Mouse (Mus musculus): ENCODE measurements around the gene Cyfip1. TPM values are rescaled to one million over a fixed set of nuclear protein-coding genes. Genes with fewer than 3 reads are reported as not detected.

Cyfip1 gene
- 24.8 and 29.3 TPM in 2 replicates for total RNA-seq (2012; rRNA removed)
- 19.3 and 20.1 TPM in 2 replicates for total RNA-seq (2014; rRNA removed)
- 24.8 and 27.8 TPM in 2 replicates for polyA plus RNA-seq (2012; ENCODE audit: insufficient read length, low read depth)

- Histone ChIP-seq H3K9ac (ENCODE audit: insufficient read depth, low read depth) (peak within 1 kb of the TSS; percentile 87), H3K4me3 (replicated peaks in 1 of 3; ENCODE audit: low read depth in 2 of 3, low read length in 2 of 3, poor library complexity in 1 of 3) (peak within 1 kb of the TSS; percentile 58 to 90 (median 79)), H3K27ac (ENCODE audit: insufficient read depth, low read depth) (no peak within 1 kb of the TSS), H3K36me3 (replicated peaks in 1 of 2; ENCODE audit: control insufficient read depth in 1 of 2, insufficient read depth in 1 of 2, low read length in 1 of 2) (peaks cover 0 to 8% of the 10 kb centered on the region in 2 experiments), H3K4me2 (ENCODE audit: insufficient read depth, low read depth, poor library complexity, severe bottlenecking) (peak within 1 kb of the TSS; percentile 89), H3K27me3 (replicated peaks) (no peaks in the 10 kb centered on the region), H3K79me2 (replicated peaks; ENCODE audit: control insufficient read depth, extremely low read depth, insufficient read depth, poor library complexity, severe bottlenecking) (peaks cover 8% of the 10 kb centered on the region; the same call in 1 of the 2 replicates), H3K9me3 (replicated peaks; ENCODE audit: low read length) (no peaks in the 10 kb centered on the region), H3K4me1 (ENCODE audit: control insufficient read depth in 1 of 2, insufficient read depth in 2 of 2) (peaks cover 2 to 22% of the 10 kb centered on the region in 2 experiments; a peak in 2 of 4 replicates)
- no peak for TF ChIP-seq CHD1 (IDR thresholded peaks at IDR 0.05; ENCODE audit: low read depth, low read length)
- TF ChIP-seq NELFE (IDR thresholded peaks at IDR 0.05; ENCODE audit: low read depth, low read length): no peak
- TF ChIP-seq ELF1 (IDR thresholded peaks at IDR 0.05; ENCODE audit: low read depth, low read length): no peak
- no peak for TF ChIP-seq EP300 (IDR thresholded peaks at IDR 0.05; ENCODE audit: low read length)
- no peak for TF ChIP-seq NRF1 (IDR thresholded peaks at IDR 0.05; ENCODE audit: low read depth, low read length)
- TF ChIP-seq SMC3 (IDR thresholded peaks at IDR 0.05; ENCODE audit: low read depth, low read length): no peak
- no peak for TF ChIP-seq POLR2A (IDR thresholded peaks at IDR 0.05; ENCODE audit: low read depth, low read length)
- no peak for TF ChIP-seq POLR2AphosphoS2 (IDR thresholded peaks at IDR 0.05; ENCODE audit: low read depth, low read length)
- no peak for TF ChIP-seq USF2 (conservative IDR thresholded peaks at IDR 0.05; ENCODE audit: low read depth, low read length)
- no peak for TF ChIP-seq JUN (IDR thresholded peaks at IDR 0.05; ENCODE audit: insufficient read depth, low read depth, low read length)
- no peak for TF ChIP-seq UBTF (IDR thresholded peaks at IDR 0.05; ENCODE audit: low read depth, low read length)
- TF ChIP-seq PAX5 (IDR thresholded peaks at IDR 0.05; ENCODE audit: low read length): no peak
- TF ChIP-seq MAX (IDR thresholded peaks at IDR 0.05; ENCODE audit: low read length): no peak
- TF ChIP-seq GABPA (IDR thresholded peaks at IDR 0.05; ENCODE audit: insufficient replicate concordance, low read depth, low read length): no peak
- TF ChIP-seq CHD2 (IDR thresholded peaks at IDR 0.05; ENCODE audit: low read length): no peak
- dilution Hi-C loops (cut with MboI; ENCODE audit: extremely low pct_ligation_motif_present, extremely low pct_unique_long_range_greater_than_20kb, low sequenced_read_pairs): no loop called here
- in situ Hi-C loops (cut with MboI; ENCODE audit: low pct_ligation_motif_present, low pct_unique_long_range_greater_than_20kb, low sequenced_read_pairs): no loop called here
- no peak for DNase-seq (ENCODE audit: extremely low read depth)
Observed at GRCm38 (mm10) chr7:55841445-55841844, at the start of gene Cyfip1. Gene Cyfip1, plus strand, starts transcription at chr7:55841745.

GRCm38 (mm10) chr7:55792280-55792679, 49.3 kb upstream of the Cyfip1 start:
- Histone ChIP-seq H3K27me3 (replicated peaks) (no peaks in the 10 kb centered on the region), H3K9me3 (replicated peaks; ENCODE audit: low read length) (no peaks in the 10 kb centered on the region), H3K36me3 (replicated peaks in 1 of 2; ENCODE audit: control insufficient read depth in 1 of 2, insufficient read depth in 1 of 2, low read length in 1 of 2) (peaks cover 14 to 17% of the 10 kb centered on the region in 2 experiments), H3K4me2 (ENCODE audit: insufficient read depth, low read depth, poor library complexity, severe bottlenecking) (no peak overlapping the region), H3K4me3 (replicated peaks in 1 of 3; ENCODE audit: low read depth in 2 of 3, low read length in 2 of 3, poor library complexity in 1 of 3) (no peak overlapping the region), H3K27ac (ENCODE audit: insufficient read depth, low read depth) (no peak overlapping the region), H3K9ac (ENCODE audit: insufficient read depth, low read depth) (no peak overlapping the region), H3K4me1 (ENCODE audit: control insufficient read depth in 1 of 2, insufficient read depth in 2 of 2) (peaks cover 0 to 32% of the 10 kb centered on the region in 2 experiments; a peak in 2 of 4 replicates), H3K79me2 (replicated peaks; ENCODE audit: control insufficient read depth, extremely low read depth, insufficient read depth, poor library complexity, severe bottlenecking) (peaks cover 7% of the 10 kb centered on the region)
- dilution Hi-C loops (cut with MboI; ENCODE audit: extremely low pct_ligation_motif_present, extremely low pct_unique_long_range_greater_than_20kb, low sequenced_read_pairs) (no loop called here), in situ Hi-C loops (cut with MboI; ENCODE audit: low pct_ligation_motif_present, low pct_unique_long_range_greater_than_20kb, low sequenced_read_pairs) (no loop called here)
- TF ChIP-seq SMC3 (IDR thresholded peaks at IDR 0.05; ENCODE audit: low read depth, low read length) (no peak), E2F4 (IDR thresholded peaks at IDR 0.05; ENCODE audit: insufficient replicate concordance, low read depth, low read length) (no peak), KAT2A (IDR thresholded peaks at IDR 0.05; ENCODE audit: insufficient replicate concordance, low read length) (no peak), ZNF384 (IDR thresholded peaks at IDR 0.05; ENCODE audit: low read depth, low read length) (no peak), MAX (IDR thresholded peaks at IDR 0.05; ENCODE audit: low read length) (no peak), BHLHE40 (IDR thresholded peaks at IDR 0.05; ENCODE audit: low read depth, low read length) (no peak), JUN (IDR thresholded peaks at IDR 0.05; ENCODE audit: insufficient read depth, low read depth, low read length) (no peak), EP300 (IDR thresholded peaks at IDR 0.05; ENCODE audit: low read length) (no peak), MAFK (IDR thresholded peaks at IDR 0.05; ENCODE audit: insufficient replicate concordance, low read length) (no peak), JUND (conservative IDR thresholded peaks at IDR 0.05; ENCODE audit: low read depth, low read length) (no peak), ZMIZ1 (IDR thresholded peaks at IDR 0.05; ENCODE audit: low read depth, low read length) (no peak), USF2 (conservative IDR thresholded peaks at IDR 0.05; ENCODE audit: low read depth, low read length) (no peak), IRF4 (IDR thresholded peaks at IDR 0.05; ENCODE audit: low read depth, low read length) (no peak), CHD1 (IDR thresholded peaks at IDR 0.05; ENCODE audit: low read depth, low read length) (no peak), NRF1 (IDR thresholded peaks at IDR 0.05; ENCODE audit: low read depth, low read length) (no peak)
- no peak for DNase-seq (ENCODE audit: extremely low read depth)
